Mouse (Mus musculus): ENCODE results near the gene Samd8. TPM values are rescaled to one million over a fixed set of nuclear protein-coding genes. Genes with fewer than 3 reads are reported as not detected.

Samd8 gene
- 45.5 and 48.1 TPM in 2 replicates for total RNA-seq (2021)
- long read RNA-seq, partial matches to known transcripts: 0 of 9 reads
- long read RNA-seq, other reads (novel, unspliced or antisense): 5 of 9 reads

- DNase-seq: peak; percentile 90
Measured at GRCm38 (mm10) chr14:21750008-21750880, at the start of gene Samd8. Samd8 (plus strand) TSS chr14:21750531.

DNA sequence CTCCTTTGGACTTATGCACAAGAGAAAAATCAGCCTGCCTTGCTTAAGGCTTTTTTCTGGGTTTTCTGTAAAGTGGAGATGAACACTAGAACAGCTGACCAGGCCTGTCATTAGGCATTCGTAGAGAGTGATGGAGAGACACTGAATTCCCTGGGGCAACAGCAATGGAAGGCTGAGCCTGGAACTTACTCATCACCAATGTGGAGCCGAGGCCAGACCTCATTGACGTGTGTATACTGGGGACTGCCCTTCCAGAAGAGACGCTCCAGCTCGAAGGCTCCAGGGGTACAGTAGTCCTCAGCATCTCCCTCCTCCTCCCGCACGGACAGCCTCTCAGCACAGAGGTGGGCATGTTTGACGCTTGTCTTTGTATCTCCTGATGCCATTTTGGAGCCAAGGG is 47.6 kb upstream of the Samd8 start:
- DNase-seq: no peak

DNA sequence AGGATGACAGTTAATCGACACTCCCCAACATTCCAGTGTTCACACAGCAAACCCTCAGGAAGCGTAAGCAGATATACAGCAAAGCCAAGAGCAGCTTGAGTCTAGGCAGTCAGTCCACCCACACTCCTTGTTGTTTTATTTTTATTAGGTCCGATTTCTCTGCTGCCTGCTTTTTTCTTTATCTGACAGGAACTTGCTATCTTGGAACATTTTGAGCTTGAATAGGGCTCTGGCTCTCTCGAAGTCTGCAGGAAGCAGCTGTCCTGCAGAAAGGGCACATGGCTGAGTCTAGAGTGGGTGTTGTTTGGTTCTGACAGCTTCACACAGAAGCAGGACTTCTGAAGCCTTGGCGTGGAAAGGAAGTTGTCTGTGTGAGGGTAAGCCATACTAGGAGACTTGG is 47.1 kb upstream of the Samd8 start:
- no peak for DNase-seq

- DNase-seq: no peak
Measured at GRCm38 (mm10) chr14:21705462-21705861, 44.9 kb upstream of the Samd8 start.

GRCm38 (mm10) chr14:21706759-21707571 is 43.4 kb upstream of the Samd8 start:
- DNase-seq: no peak

- DNase-seq: peak; percentile 38
Measured at GRCm38 (mm10) chr14:21709545-21709944, 40.8 kb upstream of the Samd8 start.

DNA sequence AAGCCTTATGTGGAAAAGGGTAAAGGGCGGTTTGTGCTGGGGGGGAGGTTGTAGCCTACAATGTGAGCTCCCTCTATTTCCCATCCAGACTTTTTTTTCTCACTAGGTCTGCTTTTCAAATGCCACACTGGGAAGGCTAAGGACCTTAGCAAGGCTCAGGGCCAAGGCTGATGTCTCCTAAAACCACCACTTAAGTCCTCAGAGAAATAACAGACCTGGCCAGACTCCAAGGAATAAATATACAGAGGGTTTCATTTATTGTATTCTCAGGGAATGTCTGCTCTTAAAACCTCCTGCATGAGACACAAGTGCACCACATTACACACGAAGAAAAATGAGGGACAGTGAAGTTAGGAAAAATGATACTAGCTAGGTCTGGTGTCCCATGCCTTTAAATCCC is 39.1 kb upstream of the Samd8 start:
- DNase-seq: no peak

DNA sequence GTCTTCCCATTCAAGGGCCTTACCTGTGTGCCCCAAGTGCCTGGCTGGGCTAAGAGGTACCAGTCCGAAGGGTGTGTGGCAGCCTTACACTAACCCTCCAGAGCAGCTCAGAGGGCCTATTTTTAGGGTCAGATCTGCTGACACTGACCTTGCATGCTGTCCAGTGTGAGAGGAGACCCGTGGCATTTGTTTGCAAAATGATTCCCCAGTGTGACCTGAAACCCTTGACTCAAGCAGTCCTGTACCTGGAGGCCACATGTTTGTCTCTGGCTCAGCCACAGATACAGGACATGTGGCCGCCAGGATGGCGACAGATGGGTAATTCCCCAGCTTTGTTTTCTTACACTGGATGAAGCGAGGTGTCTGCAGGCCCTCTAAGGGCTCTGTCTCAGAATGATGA is 35.8 kb upstream of the Samd8 start, which contains the start of gene Dupd1:
Dupd1 (minus strand) TSS at position 91 of the 400 bp plus-strand sequence.
- no peak for DNase-seq

DNA sequence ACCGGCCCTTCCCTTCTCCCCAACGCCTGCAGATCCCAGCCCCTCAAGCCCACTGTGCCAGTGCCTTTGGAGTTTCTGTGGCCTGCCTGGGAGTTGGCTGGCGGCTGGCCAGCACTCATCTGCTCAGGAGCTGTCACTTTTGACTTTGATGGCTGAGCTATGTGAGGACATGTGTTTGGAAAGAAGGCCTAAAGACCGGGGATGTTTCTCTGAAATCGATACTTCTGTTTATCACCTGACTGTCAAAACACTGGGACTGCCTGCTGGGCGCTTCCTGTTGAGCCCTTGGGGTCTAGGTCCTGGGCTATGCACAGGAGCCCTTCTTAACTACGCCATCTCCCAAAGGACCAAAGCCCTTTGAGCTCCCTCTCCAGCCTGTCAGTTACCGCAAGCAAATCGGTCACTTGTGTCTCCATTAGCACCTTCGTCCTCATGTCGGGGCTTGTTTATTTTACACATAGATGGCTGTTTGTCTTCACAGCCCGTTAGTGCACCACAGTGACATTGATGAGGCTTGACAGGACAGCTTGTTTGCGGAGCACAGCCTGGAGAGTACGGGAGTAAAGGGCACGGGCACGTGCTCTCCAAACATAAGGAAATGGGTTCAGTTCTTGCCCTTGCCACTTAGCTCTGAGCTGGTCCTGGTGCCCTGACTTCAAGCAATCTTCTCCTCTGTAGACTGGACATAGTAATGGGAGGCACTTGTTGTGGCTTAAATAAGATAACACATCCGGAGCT is 30.5 kb upstream of the Samd8 start:
- DNase-seq: no peak

DNA sequence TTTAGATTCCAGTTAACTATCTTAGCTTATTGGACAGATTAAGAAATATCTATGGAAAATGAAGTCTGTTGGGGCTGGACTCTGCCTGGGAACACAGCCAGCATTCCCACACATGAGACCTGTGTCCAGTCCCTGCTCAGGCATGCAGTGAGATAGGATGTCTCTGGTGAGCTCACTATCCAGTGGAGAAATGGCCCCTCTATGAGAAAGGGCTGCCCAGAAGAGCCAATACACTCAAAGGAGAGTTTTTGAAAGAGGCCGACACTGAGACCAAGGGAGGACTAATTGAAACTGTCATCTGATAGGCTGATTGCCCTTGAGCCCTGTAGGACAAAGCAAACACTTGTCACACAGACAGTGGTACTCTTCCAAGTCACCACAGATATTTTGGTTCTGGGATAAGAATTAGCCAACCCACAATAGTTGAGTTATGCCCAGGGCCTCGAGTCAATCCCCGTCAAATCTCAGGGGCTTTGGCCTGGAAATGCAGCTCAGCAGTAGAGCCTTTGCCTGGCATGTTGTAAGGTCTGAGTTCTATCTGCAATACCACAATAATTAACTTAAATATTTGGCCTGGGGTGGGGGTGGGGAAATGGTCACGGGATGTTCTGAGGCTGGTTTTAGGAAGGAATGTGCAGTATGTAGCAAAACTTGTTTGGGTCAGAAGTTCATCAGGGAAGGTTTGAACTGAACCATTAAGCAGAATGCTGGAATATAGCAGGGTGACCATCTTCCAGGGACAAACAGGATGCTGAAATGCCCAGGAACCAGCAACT is 29.7 kb upstream of the Samd8 start:
- no peak for DNase-seq

DNA sequence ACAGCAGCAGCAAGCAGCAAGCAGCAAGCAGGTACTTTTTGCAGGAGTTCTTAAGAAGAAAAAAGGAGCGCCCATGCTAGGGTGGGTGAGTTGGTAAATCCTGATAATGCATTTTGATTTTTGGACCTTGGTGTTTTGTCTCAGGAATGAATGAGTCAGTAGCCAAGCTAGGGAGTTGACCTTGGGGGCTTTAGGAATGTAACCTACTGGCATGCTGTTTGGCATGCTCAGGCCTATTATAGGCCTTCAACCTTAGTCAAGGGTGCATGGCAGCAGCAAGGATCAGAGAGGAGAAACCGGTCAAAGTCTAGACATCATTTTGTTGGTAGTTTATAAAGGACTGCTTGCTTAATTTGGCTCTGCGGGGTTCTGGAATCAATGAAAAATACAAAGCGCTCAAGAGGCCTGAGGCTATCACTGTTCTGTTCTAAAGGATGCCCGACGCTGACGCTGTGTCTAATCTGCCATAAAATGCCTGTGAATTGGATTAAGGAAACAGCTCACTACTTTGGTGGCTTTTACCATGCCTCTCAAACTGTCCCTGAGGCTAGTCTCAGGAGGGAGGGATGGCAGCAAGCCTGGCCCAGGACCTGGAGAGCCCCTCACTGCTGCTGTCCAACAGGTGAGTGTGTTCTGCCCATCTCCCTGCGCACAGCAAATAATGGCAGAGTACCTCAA is 28.2 kb upstream of the Samd8 start:
- DNase-seq: no peak

DNA sequence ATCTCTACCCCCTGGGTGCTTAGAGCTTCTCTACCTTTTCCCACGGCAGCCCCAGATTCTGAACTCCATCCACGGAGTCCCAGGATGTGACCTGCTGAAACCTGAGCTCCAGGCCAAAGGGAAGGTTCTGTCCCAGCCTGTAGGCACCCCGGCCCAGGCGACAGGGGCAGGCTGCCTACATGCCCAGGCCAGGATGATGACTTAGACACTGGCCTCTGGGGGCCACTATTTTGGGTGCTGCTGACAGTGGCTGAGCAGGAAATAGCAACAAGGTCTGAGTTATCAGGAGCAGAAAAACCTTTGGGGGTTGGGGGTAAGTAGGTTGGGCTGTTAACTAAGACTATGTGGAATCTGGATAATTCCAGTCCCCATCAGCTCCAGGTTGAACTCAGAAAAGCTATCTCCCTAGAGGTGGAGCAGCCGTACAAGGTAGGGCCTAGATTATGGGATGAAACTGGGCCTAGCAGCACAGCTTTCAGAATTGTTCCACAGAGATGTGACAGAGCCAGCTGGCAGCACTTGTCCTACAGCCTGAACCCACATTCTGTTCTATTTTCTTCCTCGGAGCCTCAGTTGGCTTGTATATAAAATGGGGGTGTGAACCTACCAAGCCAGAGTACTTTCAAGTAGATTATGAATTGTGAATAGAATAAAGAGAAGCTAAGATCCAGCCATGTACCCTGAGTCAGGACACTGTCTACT is 21.1 kb upstream of the Samd8 start:
- DNase-seq: no peak

GRCm38 (mm10) chr14:21729936-21730335 is 20.4 kb upstream of the Samd8 start:
- no peak for DNase-seq

- no peak for DNase-seq
Measured at GRCm38 (mm10) chr14:21733131-21733905, 17.0 kb upstream of the Samd8 start.

DNA sequence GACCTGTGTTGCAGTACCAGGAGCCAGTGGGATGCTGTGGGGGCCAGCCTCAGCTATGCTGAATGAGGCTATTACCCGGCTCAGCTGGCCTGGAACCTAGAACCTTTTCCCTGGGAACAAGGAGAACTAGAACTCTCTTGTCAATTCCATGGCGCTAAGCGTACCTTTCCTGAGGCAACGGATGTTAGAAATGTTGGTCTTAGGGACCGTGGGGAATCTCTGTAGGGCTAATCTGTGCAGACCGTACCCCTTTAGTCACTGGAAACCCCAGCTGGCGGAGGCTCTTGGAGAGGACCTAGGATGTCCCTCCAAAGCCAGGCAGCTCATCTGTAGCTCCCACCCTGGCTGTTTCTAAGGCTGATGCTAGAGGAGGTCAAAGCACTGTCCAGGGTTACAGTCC is 10.0 kb upstream of the Samd8 start:
- no peak for DNase-seq

GRCm38 (mm10) chr14:21741314-21741713 is 9.0 kb upstream of the Samd8 start:
- no peak for DNase-seq

GRCm38 (mm10) chr14:21741786-21742185 is 8.5 kb upstream of the Samd8 start:
- DNase-seq: peak; percentile 81

DNA sequence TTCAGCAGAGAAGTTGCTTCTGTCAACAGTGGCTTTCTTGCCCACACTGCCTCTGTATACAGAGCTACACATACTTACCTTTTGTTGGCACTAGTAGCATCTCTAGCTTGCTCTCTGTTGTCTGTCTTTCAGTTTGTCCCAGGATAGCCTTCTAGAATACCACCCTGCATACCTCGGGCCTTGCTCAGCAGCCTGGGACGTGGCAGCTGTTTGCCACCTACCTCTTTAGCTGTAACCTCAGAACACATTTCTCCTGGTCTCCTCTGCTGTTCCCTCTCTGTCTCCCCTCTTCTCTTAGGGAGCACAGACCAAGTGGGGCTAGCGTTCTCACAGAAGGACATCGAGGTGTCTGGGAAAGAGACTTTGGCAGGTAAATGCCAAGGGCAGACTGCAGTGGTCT is 7.9 kb upstream of the Samd8 start:
- no peak for DNase-seq

- DNase-seq: no peak
Measured at GRCm38 (mm10) chr14:21744169-21744568, 6.2 kb upstream of the Samd8 start.

DNA sequence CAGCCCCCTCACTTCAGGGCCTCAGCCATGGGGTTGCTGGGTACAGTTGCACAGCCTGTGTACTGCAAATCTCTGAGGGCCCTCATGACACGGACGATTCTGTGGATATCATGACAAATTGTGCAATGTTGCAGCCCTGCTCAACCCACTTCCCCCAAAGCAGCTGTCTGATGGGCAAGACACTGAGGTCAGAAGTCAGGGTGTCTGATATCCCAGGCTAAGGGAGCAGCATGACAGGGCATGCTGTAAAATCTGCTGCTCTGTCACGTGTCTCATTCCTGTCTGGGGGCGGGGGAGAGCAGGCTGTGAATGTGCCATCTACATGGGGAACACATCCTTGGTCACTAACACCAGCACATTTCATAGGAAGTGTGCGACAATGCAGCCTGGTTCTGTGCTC is 5.2 kb upstream of the Samd8 start:
- no peak for DNase-seq
